Mouse (Mus musculus) midbrain, embryonic 13.5 days (tissue): ENCODE measurements around the gene Zfp184. TPM values are rescaled to one million over a fixed set of nuclear protein-coding genes. Genes with fewer than 3 reads are reported as not detected.

ENCODE experiments used
- ATAC-seq: fragments of 200-750 bp; cut with Nextera tagmentation; 2 replicates; pipeline ENCODE4 v1.8.0; 2017; ENCODE audit warnings: mild to moderate bottlenecking, moderate TSS enrichment, moderate library complexity
- H3K27ac ChIP-seq: fragments of 300-500 bp; sonication (generic); 2 replicates; pipeline ENCODE4 v1.5.1; 2015; ENCODE audit warnings: inconsistent platforms, mild to moderate bottlenecking, moderate library complexity
- H3K27me3 ChIP-seq: fragments of 300-500 bp; sonication (generic); 2 replicates; pipeline ENCODE4 v1.6.1; 2015; ENCODE audit warnings: mild to moderate bottlenecking, inconsistent platforms
- H3K36me3 ChIP-seq: fragments of 300-500 bp; sonication (generic); 2 replicates; pipeline ENCODE4 v1.6.1; 2015; ENCODE audit warnings: mild to moderate bottlenecking, inconsistent platforms
- H3K4me1 ChIP-seq: fragments of 300-500 bp; sonication (generic); replicated peaks from 2 replicates; pipeline ENCODE4 v1.6.1; 2015; ENCODE audit warnings: inconsistent platforms
- H3K4me2 ChIP-seq: fragments of 300-500 bp; sonication (generic); replicated peaks from 2 replicates; pipeline ENCODE4 v1.6.1; 2015; ENCODE audit warnings: moderate library complexity, mild to moderate bottlenecking, inconsistent platforms
- H3K4me3 ChIP-seq: fragments of 300-500 bp; sonication (generic); replicated peaks from 2 replicates; pipeline ENCODE4 v1.5.1; 2015; ENCODE audit warnings: mild to moderate bottlenecking, inconsistent platforms
- H3K9ac ChIP-seq: fragments of 300-500 bp; sonication (generic); replicated peaks from 2 replicates; pipeline ENCODE4 v1.6.1; 2015; ENCODE audit warnings: mild to moderate bottlenecking, inconsistent platforms
- H3K9me3 ChIP-seq: fragments of 300-500 bp; sonication (generic); 2 replicates; pipeline ENCODE4 v1.6.1; 2016; ENCODE audit warnings: mild to moderate bottlenecking, inconsistent platforms
- WGBS: fragments of 180-500 bp; shearing (Covaris S2); methylation state at CpG from one replicate; pipeline ENCODE4 v1.1.7; 2015; 5-methylcytosine and 5-hydroxymethylcytosine counted together
- polyA plus RNA-seq: library from polyadenylated mRNA; unstranded; fragments of >200 nt; fragmentation: Nextera tagmentation; extraction: Ambion mirVana; gene quantifications from 2 replicates; pipeline ENCODE4 v1.2.1, GENCODE M21; 2015

Zfp184 gene
- polyA plus RNA-seq, 1 experiment from 2014 or later = 20.5 TPM

DNA sequence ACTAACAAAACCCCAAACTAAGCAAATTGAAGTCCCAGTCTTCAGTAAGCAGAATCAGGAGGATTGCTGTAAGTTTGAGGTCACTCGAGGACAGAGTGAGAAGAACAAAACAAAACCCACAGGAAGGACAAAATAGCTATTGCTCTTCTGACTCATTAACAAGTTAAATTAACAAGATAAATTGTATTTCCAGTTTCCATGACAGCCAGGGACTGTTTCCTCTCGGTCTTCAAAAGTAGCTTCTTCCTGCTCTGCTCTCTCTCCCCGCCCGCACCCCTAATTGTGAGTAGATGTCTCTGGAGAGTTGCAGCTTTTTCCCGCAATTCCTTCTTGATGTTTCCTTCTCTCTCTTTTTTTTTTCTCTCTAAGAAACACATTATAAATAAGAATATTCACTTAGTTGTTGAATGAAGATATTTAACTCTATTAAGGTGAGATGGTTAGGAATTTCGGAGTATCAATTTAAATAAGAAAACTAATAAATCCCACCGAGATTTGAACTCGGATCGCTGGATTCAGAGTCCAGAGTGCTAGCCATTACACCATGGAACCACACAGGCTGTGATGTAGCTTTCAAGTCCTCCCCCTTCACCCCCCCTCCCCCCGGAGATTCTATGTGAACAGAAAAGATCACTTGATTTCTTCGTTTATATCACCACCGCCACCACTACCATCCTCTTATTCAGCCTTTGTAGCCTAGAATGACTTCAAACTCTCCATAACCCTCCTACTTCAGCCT, 51.4 kb downstream of the Zfp184 start:
- peaks cover 8% of the 10 kb centered on the region; the same call in 1 of the 2 replicates for H3K4me1 ChIP-seq
- peak overlapping the region; percentile 53 for H3K4me2 ChIP-seq
- no peak overlapping the region for H3K27ac ChIP-seq
- H3K9me3 ChIP-seq = no peaks in the 10 kb centered on the region; the same call in 1 of the 2 replicates
- peak overlapping the region; percentile 31 for H3K4me3 ChIP-seq
- no peak overlapping the region for H3K9ac ChIP-seq
- no peaks in the 10 kb centered on the region for H3K36me3 ChIP-seq
- peaks cover 90% of the 10 kb centered on the region for H3K27me3 ChIP-seq
- WGBS = 1% methylated on average over 12 of the region's 12 CpGs
- ATAC-seq = no peak

DNA sequence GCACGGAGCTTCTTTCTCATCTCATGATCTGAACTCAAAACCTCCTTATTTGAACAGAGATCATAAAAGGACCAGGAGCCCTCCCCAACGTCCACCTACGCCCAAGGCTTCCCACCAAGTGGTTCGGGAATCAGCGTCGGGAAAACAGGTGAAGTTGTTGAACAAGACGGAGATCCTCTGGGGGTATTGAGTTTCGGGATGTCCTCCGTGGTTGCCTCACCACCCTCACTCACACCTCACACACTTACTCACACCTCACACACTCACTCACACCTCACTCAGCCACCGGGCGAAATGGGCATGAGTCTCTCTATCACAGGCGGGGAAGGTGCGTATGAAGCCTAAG, 51.9 kb downstream of the Zfp184 start:
- Histone ChIP-seq H3K9ac (no peak overlapping the region), H3K4me3 (peak overlapping the region; percentile 17), H3K27ac (no peak overlapping the region), H3K36me3 (no peaks in the 10 kb centered on the region), H3K27me3 (peaks cover 91% of the 10 kb centered on the region), H3K4me1 (peaks cover 8% of the 10 kb centered on the region; the same call in 1 of the 2 replicates), H3K4me2 (peak overlapping the region; percentile 38), H3K9me3 (no peaks in the 10 kb centered on the region)
- ATAC-seq = no peak
- 0% methylated on average over 13 of the region's 13 CpGs for WGBS

DNA sequence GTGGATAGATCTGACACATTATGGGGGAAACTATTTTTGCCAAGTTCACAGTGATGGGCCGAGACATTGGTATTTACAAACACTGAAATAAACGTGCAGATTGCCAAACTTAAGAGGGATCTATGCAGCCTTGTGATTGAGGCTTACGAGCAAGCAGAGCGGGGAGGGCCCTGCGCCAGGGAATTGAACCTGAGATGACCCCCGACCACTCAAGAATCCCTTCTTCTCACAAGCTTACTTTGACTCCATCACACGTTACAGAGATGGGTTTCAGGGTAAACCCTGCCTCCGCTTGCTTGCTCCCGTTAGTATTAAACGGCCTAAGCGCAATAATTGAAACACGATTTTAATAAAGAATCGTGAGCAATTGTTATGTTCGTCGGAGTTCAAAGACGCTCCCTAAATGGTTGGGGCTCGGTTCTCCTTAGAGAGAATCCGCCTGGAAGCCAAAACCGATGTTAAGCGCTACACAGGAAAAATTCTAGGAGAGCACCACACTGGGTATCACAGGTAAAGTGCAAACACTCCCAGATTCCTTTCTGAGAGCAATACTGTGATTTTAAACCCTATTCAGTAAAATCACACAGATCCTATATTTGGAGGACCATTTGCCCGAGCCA, 52.4 kb downstream of the Zfp184 start:
- Histone ChIP-seq H3K4me2 (peak overlapping the region; percentile 38), H3K9me3 (no peaks in the 10 kb centered on the region), H3K4me3 (peak overlapping the region; percentile 17), H3K9ac (no peak overlapping the region), H3K36me3 (no peaks in the 10 kb centered on the region), H3K4me1 (peaks cover 8% of the 10 kb centered on the region; the same call in 1 of the 2 replicates), H3K27ac (no peak overlapping the region), H3K27me3 (peaks cover 95% of the 10 kb centered on the region)
- ATAC-seq = no peak
- WGBS = 1% methylated on average over 21 of the region's 21 CpGs

DNA sequence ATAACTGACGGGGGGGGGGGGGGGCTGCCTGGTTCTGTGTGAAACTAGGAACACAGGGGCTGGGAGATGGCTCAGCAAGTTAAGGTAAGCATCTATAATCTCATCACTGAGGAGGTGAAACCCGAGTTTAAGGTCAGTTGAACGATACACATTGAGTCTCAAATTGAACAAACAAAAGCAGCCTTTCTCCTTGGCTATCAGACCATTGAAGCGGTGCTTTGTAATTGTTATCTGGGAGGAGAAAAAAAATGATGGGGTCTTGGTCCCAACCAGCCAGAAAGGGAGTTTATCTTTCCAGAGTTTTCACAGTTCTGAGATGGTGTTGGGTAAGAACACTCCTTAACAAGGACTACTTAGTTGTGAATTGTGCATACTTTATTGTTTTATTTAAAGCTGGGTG, 52.9 kb downstream of the Zfp184 start:
- H3K27me3 ChIP-seq = peaks cover 95% of the 10 kb centered on the region
- ATAC-seq = no peak
- no peak overlapping the region for H3K4me2 ChIP-seq

DNA sequence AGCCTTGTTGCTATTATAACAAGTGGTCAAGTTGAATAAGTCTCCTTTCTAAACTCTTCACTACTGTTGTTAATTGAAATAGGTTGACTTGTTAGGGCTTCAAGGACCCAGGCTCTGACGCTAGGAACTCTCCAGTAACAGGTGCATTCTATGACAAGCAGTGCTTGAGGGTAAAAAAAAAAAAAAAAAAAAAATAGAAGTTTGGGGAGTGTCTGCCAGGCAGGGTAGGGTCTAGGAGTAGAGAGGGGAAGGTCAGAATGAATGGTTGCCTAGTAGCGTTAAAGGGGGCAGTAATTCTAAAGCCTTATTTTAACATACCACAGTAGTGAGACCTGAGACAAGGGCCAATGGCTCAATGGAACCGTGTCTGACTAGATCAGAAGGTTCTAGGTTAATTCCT, 53.5 kb downstream of the Zfp184 start:
- peaks cover 98% of the 10 kb centered on the region for H3K27me3 ChIP-seq
- no peak overlapping the region for H3K27ac ChIP-seq
- WGBS = 19% methylated on average over 3 of the region's 3 CpGs
- H3K4me1 ChIP-seq = peaks cover 8% of the 10 kb centered on the region; the same call in 1 of the 2 replicates
- no peak for ATAC-seq
- H3K9me3 ChIP-seq = no peaks in the 10 kb centered on the region
- no peak overlapping the region for H3K4me3 ChIP-seq
- H3K9ac ChIP-seq = no peak overlapping the region
- no peaks in the 10 kb centered on the region for H3K36me3 ChIP-seq
- no peak overlapping the region for H3K4me2 ChIP-seq

More for the DNA sequence above, 52.9 kb downstream of the Zfp184 start:
- 4% methylated on average over 4 of the region's 4 CpGs for WGBS
- Histone ChIP-seq H3K9me3 (no peaks in the 10 kb centered on the region), H3K4me1 (peaks cover 8% of the 10 kb centered on the region; the same call in 1 of the 2 replicates), H3K9ac (no peak overlapping the region), H3K4me3 (no peak overlapping the region), H3K36me3 (no peaks in the 10 kb centered on the region), H3K27ac (no peak overlapping the region)

DNA sequence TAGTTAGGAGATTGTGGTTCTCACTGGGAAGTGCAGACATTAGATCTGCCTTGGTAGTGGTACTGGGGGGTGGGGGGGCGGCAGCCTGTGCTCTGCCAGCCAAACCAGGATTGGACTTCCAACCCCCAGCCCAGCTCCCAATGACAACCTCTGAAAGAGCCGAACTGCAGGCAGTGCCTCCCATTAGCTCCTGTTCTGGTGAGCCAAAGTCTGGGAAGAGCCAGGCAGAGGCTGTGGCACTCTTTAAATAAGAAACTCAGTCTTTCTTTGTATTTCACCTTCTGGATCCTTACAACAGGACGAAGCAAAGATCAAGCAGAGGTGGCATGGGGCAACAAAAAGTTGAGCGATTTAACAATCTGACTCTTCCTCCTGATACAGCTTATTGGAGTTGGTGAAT, 54.3 kb downstream of the Zfp184 start:
- H3K27ac ChIP-seq = no peak overlapping the region
- no peak overlapping the region for H3K4me2 ChIP-seq
- peaks cover 98% of the 10 kb centered on the region for H3K27me3 ChIP-seq
- H3K9me3 ChIP-seq = no peaks in the 10 kb centered on the region
- H3K4me3 ChIP-seq = no peak overlapping the region
- 34% methylated on average over 4 of the region's 4 CpGs for WGBS
- no peaks in the 10 kb centered on the region for H3K36me3 ChIP-seq
- no peak for ATAC-seq
- peaks cover 8% of the 10 kb centered on the region; the same call in 1 of the 2 replicates for H3K4me1 ChIP-seq
- H3K9ac ChIP-seq = no peak overlapping the region

DNA sequence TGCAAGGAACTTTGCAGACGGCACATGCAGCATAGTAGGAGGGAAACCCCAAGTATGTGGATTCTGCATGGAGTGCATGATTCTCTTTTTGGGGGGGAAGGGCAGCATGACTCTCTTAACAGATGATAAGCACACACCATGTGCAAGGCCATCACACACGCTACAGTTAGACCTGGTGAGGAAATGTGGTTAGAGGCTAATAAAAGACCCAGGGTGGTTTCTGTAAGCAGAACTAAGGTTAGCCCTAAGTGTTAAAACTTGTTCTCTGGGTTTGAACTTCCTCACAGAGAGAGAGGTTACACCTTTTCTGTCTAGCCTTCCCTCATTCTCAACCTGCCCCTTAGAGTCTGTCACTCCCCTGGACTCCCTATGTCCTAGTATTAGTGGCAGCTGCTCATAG, 56.5 kb downstream of the Zfp184 start:
- no peaks in the 10 kb centered on the region for H3K9me3 ChIP-seq
- no peak for ATAC-seq
- no peak overlapping the region for H3K9ac ChIP-seq
- no peak overlapping the region for H3K4me2 ChIP-seq
- no peak overlapping the region for H3K4me3 ChIP-seq
- no peaks in the 10 kb centered on the region for H3K36me3 ChIP-seq
- H3K4me1 ChIP-seq = peaks cover 10% of the 10 kb centered on the region
- H3K27me3 ChIP-seq = peaks cover 100% of the 10 kb centered on the region
- 65% methylated on average over 2 of the region's 2 CpGs for WGBS
- H3K27ac ChIP-seq = no peak overlapping the region

DNA sequence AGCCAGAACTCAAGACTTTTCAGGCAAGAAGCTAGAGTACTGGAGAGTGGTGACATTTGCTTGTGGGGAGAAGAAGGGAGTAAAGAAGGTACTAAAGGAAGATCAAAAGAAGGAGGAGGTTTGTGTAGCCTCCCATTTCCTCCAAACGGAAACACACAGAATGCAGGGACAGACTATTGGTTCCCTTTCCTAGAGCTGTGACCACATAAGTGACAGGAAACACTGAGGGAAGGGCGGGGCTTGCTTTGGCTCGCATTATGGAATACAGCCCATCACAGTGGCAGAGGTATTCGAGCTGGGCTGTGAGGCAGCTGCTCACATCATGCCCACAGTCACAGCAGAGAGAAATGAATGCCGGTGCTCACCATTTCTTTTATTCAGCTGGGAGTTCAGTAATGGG, 56.9 kb downstream of the Zfp184 start:
- H3K9me3 ChIP-seq = no peaks in the 10 kb centered on the region
- H3K4me2 ChIP-seq = no peak overlapping the region
- no peak overlapping the region for H3K27ac ChIP-seq
- H3K9ac ChIP-seq = no peak overlapping the region
- 27% methylated on average over 5 of the region's 5 CpGs for WGBS
- H3K4me3 ChIP-seq = no peak overlapping the region
- H3K4me1 ChIP-seq = peaks cover 15% of the 10 kb centered on the region
- no peak for ATAC-seq
- peaks cover 100% of the 10 kb centered on the region for H3K27me3 ChIP-seq
- H3K36me3 ChIP-seq = no peaks in the 10 kb centered on the region

DNA sequence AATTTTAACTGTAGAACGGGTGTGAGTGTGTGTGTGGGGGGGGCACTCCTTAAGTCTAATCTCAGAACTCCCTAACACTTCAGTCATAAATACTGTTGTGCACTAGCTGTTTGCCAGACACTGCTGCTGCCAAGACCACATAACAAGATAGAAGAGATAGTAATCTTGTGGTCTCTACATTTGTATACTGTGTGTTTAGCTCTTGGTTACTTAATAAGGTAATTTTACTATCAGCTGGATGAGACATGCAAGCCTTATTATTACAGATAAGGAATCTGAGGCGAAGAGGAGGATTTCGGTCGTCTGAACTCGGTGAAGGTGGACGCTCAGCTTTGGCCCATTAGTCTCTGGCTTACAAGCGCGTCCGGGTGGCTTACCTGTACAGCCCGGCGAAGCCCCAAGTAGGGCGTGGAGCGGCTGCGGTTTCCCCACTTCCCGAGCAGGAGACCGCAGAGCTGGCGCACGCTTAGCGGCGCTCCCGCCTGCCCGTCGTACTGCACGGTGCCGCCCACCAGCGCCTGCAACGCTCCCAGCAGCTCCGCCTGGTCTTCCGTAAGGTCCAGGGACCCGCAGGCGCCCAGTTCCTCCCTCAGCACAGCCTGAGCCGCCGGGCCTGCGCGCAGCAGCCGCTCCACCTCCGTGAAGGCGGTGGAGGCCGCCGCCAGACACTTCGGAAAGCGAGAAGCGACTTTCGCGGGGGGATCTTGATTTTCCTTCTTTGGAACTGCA, 60.9 kb downstream of the Zfp184 start:
- no peaks in the 10 kb centered on the region for H3K36me3 ChIP-seq
- H3K4me3 ChIP-seq = peak overlapping the region; percentile 46
- ATAC-seq = peak; percentile 81
- H3K9me3 ChIP-seq = no peaks in the 10 kb centered on the region
- under 1% methylated on average over 45 of the region's 45 CpGs for WGBS
- H3K4me2 ChIP-seq = peak overlapping the region; percentile 84
- H3K9ac ChIP-seq = peak overlapping the region; percentile 57
- H3K27me3 ChIP-seq = peaks cover 100% of the 10 kb centered on the region
- no peak overlapping the region for H3K27ac ChIP-seq
- H3K4me1 ChIP-seq = peaks cover 19% of the 10 kb centered on the region

DNA sequence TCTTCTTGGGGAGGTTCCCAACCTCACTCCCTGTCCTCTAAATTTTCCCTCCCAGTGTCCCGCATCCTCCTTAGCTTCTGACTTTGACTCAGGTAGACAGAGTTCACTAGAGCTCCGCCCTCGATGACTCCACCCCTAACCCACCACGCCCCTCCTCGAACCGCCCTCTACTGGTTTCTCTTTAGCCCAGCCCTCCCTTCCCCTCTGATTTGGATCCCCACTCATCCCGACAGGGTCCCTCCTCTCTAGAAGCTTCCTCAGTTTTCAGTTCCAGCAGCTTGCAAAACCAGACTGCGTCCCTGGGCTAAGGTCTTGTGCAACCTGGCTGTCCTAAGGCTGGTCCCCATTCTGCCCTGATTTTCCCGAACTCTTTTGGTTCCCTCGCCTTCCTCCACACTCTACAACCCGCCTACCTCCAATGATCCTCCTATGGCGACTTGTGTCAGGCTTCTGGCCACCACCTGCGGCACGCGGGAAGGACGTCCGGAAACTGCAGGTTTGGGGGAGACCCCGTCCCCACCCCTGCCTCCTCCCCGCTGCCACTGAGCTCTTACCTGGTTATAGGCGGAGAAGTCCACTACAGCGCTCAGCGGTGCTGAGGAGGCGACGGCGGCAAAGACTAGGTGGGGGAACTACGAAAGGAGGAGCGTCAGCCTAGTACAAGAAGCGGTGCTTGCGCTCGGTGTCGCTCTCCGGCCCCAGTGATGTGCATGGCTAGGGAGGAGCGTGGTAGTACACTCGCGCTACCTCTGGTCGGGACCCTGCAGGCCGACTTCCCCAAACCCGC, 61.6 kb downstream of the Zfp184 start:
- WGBS = under 1% methylated on average over 38 of the region's 38 CpGs
- Histone ChIP-seq H3K4me2 (peak overlapping the region; percentile 84), H3K36me3 (no peaks in the 10 kb centered on the region), H3K9ac (peak overlapping the region; percentile 57), H3K4me3 (peak overlapping the region; percentile 46), H3K4me1 (peaks cover 19% of the 10 kb centered on the region), H3K27me3 (peaks cover 99% of the 10 kb centered on the region), H3K27ac (no peak overlapping the region), H3K9me3 (no peaks in the 10 kb centered on the region)
- peak; percentile 81 for ATAC-seq

DNA sequence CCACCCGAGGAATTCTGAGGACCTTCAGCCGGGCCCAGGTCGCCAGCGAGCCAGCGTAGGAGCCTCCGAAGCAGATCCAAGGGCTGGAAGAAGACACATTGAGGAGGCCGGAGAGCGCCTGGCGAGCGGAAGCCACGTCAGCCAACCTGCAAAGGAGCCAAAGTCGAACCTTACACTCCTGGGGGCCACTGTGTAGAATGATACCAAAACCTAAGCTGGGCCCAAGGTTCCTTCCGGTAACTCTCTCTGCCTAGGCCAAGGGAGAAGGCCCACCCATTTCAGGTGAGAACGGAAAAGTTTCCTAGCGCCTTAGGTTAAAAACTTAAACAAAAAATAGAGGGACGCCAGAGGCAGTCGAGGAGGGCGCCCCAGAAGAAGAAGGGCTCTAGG, 62.2 kb downstream of the Zfp184 start:
- H3K4me1 ChIP-seq = peaks cover 19% of the 10 kb centered on the region
- H3K4me2 ChIP-seq = peak overlapping the region; percentile 84
- no peak for ATAC-seq
- 2% methylated on average over 18 of the region's 18 CpGs for WGBS
- no peaks in the 10 kb centered on the region for H3K9me3 ChIP-seq
- peaks cover 97% of the 10 kb centered on the region for H3K27me3 ChIP-seq
- H3K9ac ChIP-seq = no peak overlapping the region
- H3K4me3 ChIP-seq = peak overlapping the region; percentile 46
- H3K27ac ChIP-seq = no peak overlapping the region
- no peaks in the 10 kb centered on the region for H3K36me3 ChIP-seq
